Mouse (Mus musculus): ENCODE results near the gene Pop5. TPM values are rescaled to one million over a fixed set of nuclear protein-coding genes. Genes with fewer than 3 reads are reported as not detected.

Gene Pop5
- polyA plus RNA-seq, 1 experiment from 2014 or later: 95.6 TPM

- no peak overlapping the region for H3K9ac ChIP-seq (replicated peaks; ENCODE audit: low read length)
- no peaks in the 10 kb centered on the region for H3K9me3 ChIP-seq (ENCODE audit: control insufficient read depth, low read length)
- no peak overlapping the region for H3K4me3 ChIP-seq (replicated peaks; ENCODE audit: low read depth, low read length)
- H3K4me2 ChIP-seq (ENCODE audit: low read length): no peak overlapping the region
- H3K4me1 ChIP-seq (ENCODE audit: control insufficient read depth, insufficient read depth, low read length): peaks cover 21% of the 10 kb centered on the region
- DNase-seq (no peak), ATAC-seq (ENCODE audit: low FRiP score, low TSS enrichment) (no peak)
- WGBS: 71% methylated on average over 1 of the region's 1 CpGs
- H3K36me3 ChIP-seq (ENCODE audit: control insufficient read depth, insufficient read depth, low read length): peaks cover 6% of the 10 kb centered on the region; the same call in 1 of the 2 replicates
- H3K27ac ChIP-seq (replicated peaks; ENCODE audit: low read depth, low read length): no peak overlapping the region
- no peaks in the 10 kb centered on the region for H3K27me3 ChIP-seq (ENCODE audit: control insufficient read depth, insufficient read depth, low read length)
These were observed 38.7 kb downstream of the Pop5 start for GRCm38 (mm10) chr5:115274353-115274752.

- H3K4me2 ChIP-seq (ENCODE audit: low read length): no peak overlapping the region
These were observed 39.1 kb downstream of the Pop5 start for GRCm38 (mm10) chr5:115274771-115275170.

GRCm38 (mm10) chr5:115275998-115276397 is 40.4 kb downstream of the Pop5 start:
- Histone ChIP-seq H3K4me2 (ENCODE audit: low read length) (no peak overlapping the region), H3K4me3 (replicated peaks; ENCODE audit: low read depth, low read length) (no peak overlapping the region), H3K27ac (replicated peaks; ENCODE audit: low read depth, low read length) (no peak overlapping the region), H3K27me3 (ENCODE audit: control insufficient read depth, insufficient read depth, low read length) (no peaks in the 10 kb centered on the region), H3K4me1 (ENCODE audit: control insufficient read depth, insufficient read depth, low read length) (peaks cover 9% of the 10 kb centered on the region), H3K9me3 (ENCODE audit: control insufficient read depth, low read length) (no peaks in the 10 kb centered on the region), H3K36me3 (ENCODE audit: control insufficient read depth, insufficient read depth, low read length) (no peaks in the 10 kb centered on the region), H3K9ac (replicated peaks; ENCODE audit: low read length) (no peak overlapping the region)
- WGBS: 36% methylated on average over 14 of the region's 14 CpGs
- no peak for ATAC-seq (ENCODE audit: low FRiP score, low TSS enrichment)
- peak; percentile 35 for DNase-seq

More at GRCm38 (mm10) chr5:115274771-115275170, 39.1 kb downstream of the Pop5 start:
- no peaks in the 10 kb centered on the region for H3K9me3 ChIP-seq (ENCODE audit: control insufficient read depth, low read length)
- ATAC-seq (ENCODE audit: low FRiP score, low TSS enrichment) (no peak), DNase-seq (no peak)
- peaks cover 2% of the 10 kb centered on the region; the same call in 1 of the 2 replicates for H3K36me3 ChIP-seq (ENCODE audit: control insufficient read depth, insufficient read depth, low read length)
- no peak overlapping the region for H3K27ac ChIP-seq (replicated peaks; ENCODE audit: low read depth, low read length)
- WGBS: 98% methylated on average over 1 of the region's 1 CpGs
- H3K27me3 ChIP-seq (ENCODE audit: control insufficient read depth, insufficient read depth, low read length): no peaks in the 10 kb centered on the region
- peaks cover 17% of the 10 kb centered on the region for H3K4me1 ChIP-seq (ENCODE audit: control insufficient read depth, insufficient read depth, low read length)
- no peak overlapping the region for H3K9ac ChIP-seq (replicated peaks; ENCODE audit: low read length)
- H3K4me3 ChIP-seq (replicated peaks; ENCODE audit: low read depth, low read length): no peak overlapping the region

- 82% methylated on average over 1 of the region's 1 CpGs for WGBS
- ATAC-seq (ENCODE audit: low FRiP score, low TSS enrichment) (no peak), DNase-seq (no peak)
- Histone ChIP-seq H3K4me1 (ENCODE audit: control insufficient read depth, insufficient read depth, low read length) (peaks cover 5% of the 10 kb centered on the region), H3K9ac (replicated peaks; ENCODE audit: low read length) (no peak overlapping the region), H3K9me3 (ENCODE audit: control insufficient read depth, low read length) (no peaks in the 10 kb centered on the region), H3K36me3 (ENCODE audit: control insufficient read depth, insufficient read depth, low read length) (0 out of 2 replicates have a peak, but pooled peaks cover under 1% of the 10 kb centered on the region), H3K27me3 (ENCODE audit: control insufficient read depth, insufficient read depth, low read length) (no peaks in the 10 kb centered on the region), H3K27ac (replicated peaks; ENCODE audit: low read depth, low read length) (no peak overlapping the region), H3K4me3 (replicated peaks; ENCODE audit: low read depth, low read length) (no peak overlapping the region), H3K4me2 (ENCODE audit: low read length) (no peak overlapping the region)
These were observed 42.4 kb downstream of the Pop5 start for GRCm38 (mm10) chr5:115278053-115278452.

GRCm38 (mm10) chr5:115278785-115279184 is 43.1 kb downstream of the Pop5 start:
- 66% methylated on average over 2 of the region's 2 CpGs for WGBS
- H3K4me1 ChIP-seq (ENCODE audit: control insufficient read depth, insufficient read depth, low read length): peaks cover 5% of the 10 kb centered on the region
- H3K27me3 ChIP-seq (ENCODE audit: control insufficient read depth, insufficient read depth, low read length): no peaks in the 10 kb centered on the region
- no peak overlapping the region for H3K4me3 ChIP-seq (replicated peaks; ENCODE audit: low read depth, low read length)
- ATAC-seq (ENCODE audit: low FRiP score, low TSS enrichment) (no peak), DNase-seq (no peak)
- no peak overlapping the region for H3K9ac ChIP-seq (replicated peaks; ENCODE audit: low read length)
- H3K9me3 ChIP-seq (ENCODE audit: control insufficient read depth, low read length): no peaks in the 10 kb centered on the region
- no peak overlapping the region for H3K4me2 ChIP-seq (ENCODE audit: low read length)
- no peak overlapping the region for H3K27ac ChIP-seq (replicated peaks; ENCODE audit: low read depth, low read length)
- H3K36me3 ChIP-seq (ENCODE audit: control insufficient read depth, insufficient read depth, low read length): peaks cover 8% of the 10 kb centered on the region

- peak within 1 kb of the TSS; percentile 88 for H3K4me3 ChIP-seq (replicated peaks; ENCODE audit: low read depth, low read length)
- peak within 1 kb of the TSS; percentile 82 for H3K9ac ChIP-seq (replicated peaks; ENCODE audit: low read length)
- ATAC-seq (ENCODE audit: low FRiP score, low TSS enrichment) (peak; percentile 69; the same call in 1 of the 2 replicates), DNase-seq (peak; percentile 93)
- WGBS: 3% methylated on average over 43 of the region's 45 CpGs
- no peaks in the 10 kb centered on the region for H3K9me3 ChIP-seq (ENCODE audit: control insufficient read depth, low read length)
- H3K27me3 ChIP-seq (ENCODE audit: control insufficient read depth, insufficient read depth, low read length): no peaks in the 10 kb centered on the region
- H3K27ac ChIP-seq (replicated peaks; ENCODE audit: low read depth, low read length): peak within 1 kb of the TSS; percentile 55
- H3K4me1 ChIP-seq (ENCODE audit: control insufficient read depth, insufficient read depth, low read length): peaks cover 5% of the 10 kb centered on the region
- peaks cover 14% of the 10 kb centered on the region for H3K36me3 ChIP-seq (ENCODE audit: control insufficient read depth, insufficient read depth, low read length)
- H3K4me2 ChIP-seq (ENCODE audit: low read length): peak within 1 kb of the TSS; percentile 86
These were observed 43.8 kb downstream of the Pop5 start, which contains the start of gene Coq5 for GRCm38 (mm10) chr5:115279226-115280049. Gene Coq5 (plus strand): TSS chr5:115279666.

GRCm38 (mm10) chr5:115280050-115280687 is 44.5 kb downstream of the Pop5 start:
- peaks cover 5% of the 10 kb centered on the region for H3K4me1 ChIP-seq (ENCODE audit: control insufficient read depth, insufficient read depth, low read length)
- peak overlapping the region; percentile 82 for H3K9ac ChIP-seq (replicated peaks; ENCODE audit: low read length)
- H3K36me3 ChIP-seq (ENCODE audit: control insufficient read depth, insufficient read depth, low read length): peaks cover 18% of the 10 kb centered on the region
- peak overlapping the region; percentile 86 for H3K4me2 ChIP-seq (ENCODE audit: low read length)
- peak overlapping the region; percentile 88 for H3K4me3 ChIP-seq (replicated peaks; ENCODE audit: low read depth, low read length)
- no peak for ATAC-seq (ENCODE audit: low FRiP score, low TSS enrichment)
- no peaks in the 10 kb centered on the region for H3K9me3 ChIP-seq (ENCODE audit: control insufficient read depth, low read length)
- peak; percentile 19 for DNase-seq
- peak overlapping the region; percentile 55 for H3K27ac ChIP-seq (replicated peaks; ENCODE audit: low read depth, low read length)
- no peaks in the 10 kb centered on the region for H3K27me3 ChIP-seq (ENCODE audit: control insufficient read depth, insufficient read depth, low read length)
- 8% methylated on average over 17 of the region's 17 CpGs for WGBS

- Histone ChIP-seq H3K4me1 (ENCODE audit: control insufficient read depth, insufficient read depth, low read length) (peaks cover 5% of the 10 kb centered on the region), H3K9ac (replicated peaks; ENCODE audit: low read length) (no peak overlapping the region), H3K4me2 (ENCODE audit: low read length) (no peak overlapping the region), H3K27ac (replicated peaks; ENCODE audit: low read depth, low read length) (no peak overlapping the region), H3K4me3 (replicated peaks; ENCODE audit: low read depth, low read length) (no peak overlapping the region), H3K27me3 (ENCODE audit: control insufficient read depth, insufficient read depth, low read length) (no peaks in the 10 kb centered on the region), H3K9me3 (ENCODE audit: control insufficient read depth, low read length) (no peaks in the 10 kb centered on the region), H3K36me3 (ENCODE audit: control insufficient read depth, insufficient read depth, low read length) (peaks cover 40% of the 10 kb centered on the region)
- DNase-seq (no peak), ATAC-seq (ENCODE audit: low FRiP score, low TSS enrichment) (no peak)
- WGBS: 92% methylated on average over 3 of the region's 3 CpGs
These were observed 49.1 kb downstream of the Pop5 start for GRCm38 (mm10) chr5:115284735-115285134.

All from midbrain, embryonic 14.5 days (tissue).